Mouse (Mus musculus) lung, adult 2 months (tissue): ENCODE measurements around the gene Xrcc3. TPM values are rescaled to one million over a fixed set of nuclear protein-coding genes. Genes with fewer than 3 reads are reported as not detected.

Source experiments
- DNase-seq: peaks from one replicate; pipeline ENCODE4 v3.0.0; 2022
- H3K4me1 ChIP-seq: fragments of 200-500 bp; 2 replicates; pipeline ENCODE4 v1.6.1; 2011; ENCODE audit warnings: low read length; ENCODE audit not compliant: control insufficient read depth, insufficient read depth
- H3K4me3 ChIP-seq: fragments of 200-500 bp; replicated peaks from 2 replicates; pipeline ENCODE3; 2011; ENCODE audit warnings: low read depth, mild to moderate bottlenecking, control low read depth, low read length; ENCODE audit errors: extremely low read depth
- CTCF ChIP-seq: fragments of 200-500 bp; IDR thresholded peaks from 2 replicates; pipeline ENCODE4 v1.5.1; 2011; ENCODE audit warnings: mild to moderate bottlenecking, low read length, control low read depth; ENCODE audit not compliant: insufficient read depth
- POLR2A ChIP-seq: fragments of 200-500 bp; IDR thresholded peaks from 2 replicates; pipeline ENCODE4 v1.6.1; 2011; ENCODE audit warnings: low read depth, mild to moderate bottlenecking, control low read depth, low read length, borderline replicate concordance; ENCODE audit errors: extremely low read depth
- WGBS: fragments of 180-500 bp; shearing (Covaris S2); methylation state at CpG from one replicate; pipeline ENCODE4 v1.1.7; 2018; 5-methylcytosine and 5-hydroxymethylcytosine counted together
- polyA plus RNA-seq: library from polyadenylated mRNA; depleted of rRNA; stranded (reverse); fragments of >200 nt; gene quantifications from 2 replicates; pipeline ENCODE4 v1.2.3, GENCODE M21; 2012

The Xrcc3 gene
- polyA plus RNA-seq, 1 experiment: 3.2 TPM

- no peaks in the 10 kb centered on the region for H3K4me1 ChIP-seq
- no peak for DNase-seq
- 89% methylated on average over 6 of the region's 6 CpGs for whole genome bisulfite sequencing
- no peak overlapping the region for H3K4me3 ChIP-seq
- no peak for TF ChIP-seq CTCF
- TF ChIP-seq POLR2A: no peak
Measured at GRCm38 (mm10) chr12:111787015-111787414, 26.7 kb downstream of the Xrcc3 start.

- WGBS: 62% methylated on average over 15 of the region's 15 CpGs
- H3K4me3 ChIP-seq: no peak overlapping the region
- peaks cover 5% of the 10 kb centered on the region; the same call in 1 of the 2 replicates for H3K4me1 ChIP-seq
- TF ChIP-seq CTCF: no peak
- no peak for TF ChIP-seq POLR2A
- no peak for DNase-seq
Measured at GRCm38 (mm10) chr12:111785174-111785573, 28.5 kb downstream of the Xrcc3 start.

GRCm38 (mm10) chr12:111779544-111779943 is 34.1 kb downstream of the Xrcc3 start:
- Histone ChIP-seq H3K4me3 (no peak overlapping the region), H3K4me1 (peaks cover 9% of the 10 kb centered on the region)
- 100% methylated on average over 1 of the region's 1 CpGs for WGBS
- TF ChIP-seq POLR2A (no peak), CTCF (peak; percentile 27; the same call in 1 of the 2 replicates)
- DNase-seq: no peak

DNA sequence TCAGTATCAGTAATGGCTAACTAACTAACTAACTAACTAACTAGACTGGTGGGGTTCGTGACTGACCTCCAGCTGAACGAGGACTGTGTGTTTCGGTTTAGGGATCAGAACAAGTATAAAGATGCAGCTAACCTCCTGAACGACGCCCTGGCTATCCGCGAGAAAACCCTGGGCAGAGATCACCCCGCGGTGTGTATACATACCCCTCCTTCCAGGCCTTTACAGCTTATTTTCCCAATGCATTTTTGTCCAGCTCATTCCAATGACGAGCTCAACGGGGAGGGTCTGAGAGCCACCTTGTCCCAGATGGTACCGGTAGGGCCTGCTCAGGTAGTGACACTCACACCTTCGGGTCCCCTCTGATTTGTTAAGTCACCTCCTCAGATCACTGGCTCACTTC is 35.8 kb downstream of the Xrcc3 start:
- DNase-seq: no peak
- Histone ChIP-seq H3K4me3 (no peak overlapping the region), H3K4me1 (peaks cover 9% of the 10 kb centered on the region)
- WGBS: 83% methylated on average over 13 of the region's 13 CpGs
- TF ChIP-seq POLR2A (no peak), CTCF (no peak)

GRCm38 (mm10) chr12:111774845-111775244 is 38.8 kb downstream of the Xrcc3 start:
- Histone ChIP-seq H3K4me3 (no peak overlapping the region), H3K4me1 (peaks cover 5% of the 10 kb centered on the region)
- DNase-seq: no peak
- TF ChIP-seq CTCF: no peak
- TF ChIP-seq POLR2A: no peak
- 78% methylated on average over 15 of the region's 15 CpGs for WGBS

- no peak for DNase-seq
- WGBS: 76% methylated on average over 16 of the region's 16 CpGs
- TF ChIP-seq CTCF (no peak), POLR2A (no peak)
Measured at GRCm38 (mm10) chr12:111774156-111774555, 39.5 kb downstream of the Xrcc3 start.

GRCm38 (mm10) chr12:111770651-111771050 is 43.0 kb downstream of the Xrcc3 start:
- H3K4me3 ChIP-seq: no peak overlapping the region
- DNase-seq: no peak
- TF ChIP-seq CTCF (no peak), POLR2A (no peak)
- 74% methylated on average over 10 of the region's 10 CpGs for WGBS
- H3K4me1 ChIP-seq: peaks cover 17% of the 10 kb centered on the region

More at GRCm38 (mm10) chr12:111774156-111774555, 39.5 kb downstream of the Xrcc3 start:
- H3K4me3 ChIP-seq: no peak overlapping the region
- H3K4me1 ChIP-seq: peaks cover 10% of the 10 kb centered on the region

DNA sequence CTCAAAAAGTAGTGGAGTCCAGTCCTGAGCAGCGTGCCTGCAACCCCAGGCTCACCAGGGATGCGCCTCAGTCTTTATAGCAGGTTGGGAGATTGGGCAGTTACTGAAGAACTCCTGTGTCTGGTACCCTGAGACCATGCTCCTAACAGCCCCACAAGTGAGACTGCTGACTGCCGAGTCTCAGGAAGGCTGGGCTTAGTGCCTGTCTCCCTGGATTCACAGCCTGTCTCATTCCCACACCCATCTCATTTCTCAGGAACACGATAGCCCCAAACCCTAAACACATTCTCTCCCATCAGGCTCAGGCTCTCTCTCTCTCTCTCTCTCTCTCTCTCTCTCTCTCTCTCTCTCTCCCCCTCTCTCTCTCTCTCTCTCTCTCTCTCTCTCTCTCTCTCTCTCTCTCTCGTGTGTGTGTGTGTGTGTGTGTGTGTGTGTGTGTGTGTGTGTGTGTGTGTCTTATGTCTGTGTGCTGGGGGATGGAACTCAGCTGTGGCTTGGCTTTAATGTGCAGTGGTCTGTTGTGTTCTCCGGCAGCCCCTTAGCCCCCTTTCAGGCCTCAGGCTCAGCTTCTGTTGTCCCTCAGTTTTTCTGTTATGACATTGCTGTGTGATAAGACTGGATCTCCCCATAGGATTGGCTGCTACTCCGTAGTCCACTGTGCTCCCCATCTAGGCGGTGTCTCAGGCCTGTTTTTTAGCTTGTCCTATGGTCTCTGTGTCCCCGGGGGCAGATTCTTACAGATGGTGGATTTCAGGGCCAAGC is 43.7 kb downstream of the Xrcc3 start:
- Histone ChIP-seq H3K4me3 (no peak overlapping the region), H3K4me1 (peaks cover 18% of the 10 kb centered on the region)
- no peak for DNase-seq
- 52% methylated on average over 8 of the region's 9 CpGs for WGBS
- no peak for TF ChIP-seq CTCF

GRCm38 (mm10) chr12:111769306-111769705 is 44.4 kb downstream of the Xrcc3 start:
- Histone ChIP-seq H3K4me1 (peaks cover 18% of the 10 kb centered on the region), H3K4me3 (no peak overlapping the region)
- DNase-seq: no peak
- peak; percentile 60 for TF ChIP-seq CTCF
- TF ChIP-seq POLR2A: no peak
- 21% methylated on average over 10 of the region's 10 CpGs for WGBS

- WGBS: 65% methylated on average over 10 of the region's 10 CpGs
- H3K4me1 ChIP-seq: peaks cover 18% of the 10 kb centered on the region
- DNase-seq: no peak
- H3K4me3 ChIP-seq: no peak overlapping the region
- no peak for TF ChIP-seq POLR2A
- TF ChIP-seq CTCF: no peak
Measured at GRCm38 (mm10) chr12:111768322-111768928, 45.2 kb downstream of the Xrcc3 start.
